Mouse (Mus musculus) cerebellum, adult 18-20 months (tissue): ENCODE results near the gene Pdia2.

Experiments
- DNase-seq, 2 experiments: peaks; one replicate each; pipeline ENCODE4 v3.0.0; 2021

Pdia2 gene

GRCm38 (mm10) chr17:26198892-26199291, at the start of gene Pdia2:
Gene Pdia2 (minus strand): TSS chr17:26199087.
- no peak for DNase-seq

DNA sequence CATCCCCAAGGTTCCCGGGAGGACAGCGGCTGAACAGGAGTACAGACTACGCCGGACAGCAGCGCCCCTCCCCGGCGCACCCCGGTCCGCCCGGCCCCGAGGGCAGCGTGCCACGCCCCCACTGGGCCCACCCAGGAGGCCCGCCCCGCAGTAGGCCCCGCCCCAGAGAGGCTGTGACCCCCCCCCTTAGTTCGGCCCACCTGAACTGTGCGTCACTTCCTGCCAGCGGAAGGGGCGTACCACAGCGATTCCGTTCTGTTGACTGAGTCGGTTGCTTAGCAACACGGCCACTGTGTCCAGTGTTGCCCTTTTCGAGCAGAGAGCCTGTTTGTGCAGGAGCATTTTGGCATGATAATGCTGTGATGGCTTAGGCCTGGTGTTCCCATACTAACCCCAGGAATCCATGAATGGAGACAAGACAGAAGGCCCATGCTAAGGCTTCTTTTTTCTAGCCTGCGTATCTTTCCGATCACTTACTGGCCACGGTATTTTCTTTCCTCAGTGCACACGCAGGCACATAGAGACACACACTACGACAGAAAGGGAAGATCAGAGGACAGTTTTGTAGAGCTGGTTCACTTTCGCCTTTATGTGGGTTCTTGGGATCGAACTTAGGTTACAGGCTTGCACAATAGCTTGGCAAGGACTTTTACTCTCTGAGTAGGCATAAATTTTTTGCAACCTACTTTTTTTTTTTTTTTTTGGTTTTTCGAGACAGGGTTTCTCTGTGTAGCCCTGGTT, 45.4 kb upstream of the Pdia2 start, which contains the start of gene Fam234a:
Gene Fam234a, minus strand, starts transcription at position 142 of the 741 bp plus-strand sequence.
- DNase-seq = peak; percentile 94 to 96

DNA sequence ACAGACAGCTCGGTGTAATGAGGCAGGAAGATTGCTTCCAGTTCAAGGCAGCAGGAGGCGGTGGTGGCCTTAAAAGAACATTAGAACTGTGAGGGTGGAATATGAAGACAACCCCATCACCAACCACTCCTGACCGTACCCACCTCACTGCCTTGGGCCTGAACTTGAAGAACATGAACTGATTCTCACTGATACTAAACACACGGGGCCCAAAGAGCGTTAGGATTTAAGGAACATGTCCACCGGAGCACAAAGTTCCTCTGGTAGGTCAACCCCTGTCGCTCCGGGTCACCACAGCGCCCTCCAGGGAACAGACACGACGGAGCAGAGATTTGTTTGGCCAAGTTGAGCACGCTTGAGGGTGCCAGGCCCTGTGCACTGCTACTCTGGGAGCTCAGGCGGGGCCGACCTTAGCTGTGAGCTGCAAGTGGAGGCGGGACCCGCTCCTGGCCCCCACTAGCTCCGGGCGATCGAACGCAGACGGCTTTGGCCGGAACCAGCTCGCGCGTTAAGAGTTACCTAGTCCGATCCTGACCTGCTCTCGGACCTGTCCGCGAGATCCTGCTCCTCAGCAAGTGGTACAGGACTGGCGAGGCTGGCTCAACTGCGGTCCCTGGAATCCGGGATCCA, 44.7 kb upstream of the Pdia2 start:
- peak in 1 of 2 experiments; percentile 59 for DNase-seq

GRCm38 (mm10) chr17:26240990-26241389, 42.1 kb upstream of the Pdia2 start:
- DNase-seq = no peak

- DNase-seq = no peak
These were observed 41.4 kb upstream of the Pdia2 start for GRCm38 (mm10) chr17:26240120-26240790.

DNA sequence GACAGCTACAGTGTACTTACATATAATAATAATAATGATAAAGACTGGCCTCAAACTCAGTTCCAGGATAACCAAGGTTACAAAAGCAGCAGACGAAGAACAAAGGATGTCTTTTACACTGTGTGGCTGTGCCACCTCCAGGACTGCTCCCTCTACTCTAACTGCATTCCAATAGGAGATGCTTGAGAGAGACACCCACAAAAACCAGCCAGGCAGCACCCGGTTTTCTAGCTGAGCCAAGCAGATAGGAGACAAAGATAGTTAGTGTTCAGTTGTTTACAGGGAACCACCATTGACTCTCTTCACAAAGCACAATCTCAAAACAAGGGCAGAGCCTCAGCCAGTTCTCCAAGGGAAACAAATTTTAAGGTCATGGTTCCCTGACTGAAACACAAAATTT, 40.7 kb upstream of the Pdia2 start:
- DNase-seq = no peak

DNA sequence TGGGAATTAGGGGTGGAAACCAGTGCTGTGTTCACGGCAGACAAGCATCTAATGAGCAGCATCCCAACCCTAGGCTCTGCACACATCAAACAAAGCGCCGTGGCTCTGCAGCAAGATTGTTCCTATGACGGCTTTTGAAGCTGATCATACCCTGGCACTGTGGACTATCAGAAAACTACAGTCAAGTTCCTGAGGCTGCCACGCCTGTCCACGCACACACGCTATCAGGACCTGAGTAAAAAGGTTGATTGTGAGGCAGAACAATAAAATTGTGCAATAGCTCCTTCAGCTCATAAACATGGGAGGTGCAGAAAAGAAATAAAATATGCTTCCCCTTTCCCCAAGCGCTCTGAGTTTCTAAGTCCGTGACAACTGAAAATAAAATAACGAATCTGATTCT, 38.8 kb upstream of the Pdia2 start:
- no peak for DNase-seq

DNA sequence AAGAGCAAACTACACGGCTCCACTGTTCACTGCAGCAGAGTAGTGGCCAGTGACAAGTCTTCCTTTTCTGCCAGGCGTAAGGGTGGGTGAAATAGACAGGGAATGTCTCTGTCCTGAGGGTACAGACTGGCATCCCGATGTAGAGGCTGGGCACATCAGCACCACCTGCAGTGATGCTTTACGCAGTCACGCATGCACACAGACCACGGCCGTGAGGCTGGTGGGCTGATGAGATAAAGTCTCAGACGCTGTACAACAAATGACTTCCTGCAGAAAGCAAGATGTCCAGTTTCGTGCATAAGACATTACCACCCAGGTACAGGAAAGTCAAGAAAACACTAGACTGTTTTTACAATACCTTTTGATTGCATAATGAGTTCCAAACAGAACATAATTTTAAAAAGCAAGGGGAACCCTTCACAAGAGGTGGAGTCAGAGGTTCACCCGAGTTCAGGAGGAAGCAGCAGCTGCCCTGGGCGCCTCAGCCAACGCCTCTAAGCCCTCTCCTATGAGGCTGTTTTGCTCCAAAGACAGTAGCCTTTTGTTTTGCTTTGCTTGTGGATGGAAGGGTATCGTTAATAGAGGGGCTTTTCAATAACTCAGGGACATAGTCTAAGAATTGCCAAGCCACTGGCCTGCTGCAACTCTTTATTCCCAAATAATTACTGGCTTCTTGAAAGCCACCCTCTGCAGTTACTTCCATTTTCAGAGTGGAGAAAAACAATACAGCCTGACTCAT, 36.4 kb upstream of the Pdia2 start:
- no peak for DNase-seq

DNA sequence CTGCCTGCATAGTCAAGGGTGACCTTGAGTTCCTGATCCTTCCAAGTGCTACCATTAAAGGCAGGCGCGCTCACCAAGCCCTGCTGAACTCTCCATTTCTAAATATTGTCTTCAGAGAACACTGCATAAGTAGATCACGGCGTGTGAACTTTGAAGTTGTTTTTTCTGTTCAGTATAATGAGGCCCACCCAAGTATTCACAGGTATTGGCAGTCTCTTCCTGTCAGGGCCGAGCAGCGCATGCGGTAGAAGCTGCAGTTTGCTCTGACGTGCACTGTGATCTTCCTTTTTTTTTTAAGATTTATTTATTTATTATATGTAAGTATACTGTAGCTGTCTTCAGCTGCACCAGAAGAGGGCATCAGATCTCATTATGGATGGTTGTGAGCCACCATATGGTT, 35.5 kb upstream of the Pdia2 start:
- DNase-seq = no peak

DNA sequence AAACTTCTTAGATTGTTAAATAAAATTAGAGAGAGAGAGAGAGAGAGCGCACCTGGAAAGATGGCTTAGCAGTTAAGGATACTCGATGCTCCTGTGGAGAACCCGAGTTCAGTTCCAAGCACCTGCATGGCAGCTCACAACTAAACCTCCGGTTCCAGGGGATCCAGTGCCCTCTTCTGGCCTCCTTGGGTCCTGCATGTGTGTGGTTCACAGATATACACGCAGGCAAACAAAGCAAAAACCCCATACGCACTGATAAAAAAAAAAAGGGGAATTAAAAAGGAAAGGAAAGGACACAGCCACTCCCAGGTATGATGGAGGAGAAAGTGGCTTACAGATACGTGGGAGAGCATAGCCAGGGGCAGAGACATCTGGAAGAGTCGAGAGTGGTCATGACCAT, 34.0 kb upstream of the Pdia2 start:
- DNase-seq = no peak

DNA sequence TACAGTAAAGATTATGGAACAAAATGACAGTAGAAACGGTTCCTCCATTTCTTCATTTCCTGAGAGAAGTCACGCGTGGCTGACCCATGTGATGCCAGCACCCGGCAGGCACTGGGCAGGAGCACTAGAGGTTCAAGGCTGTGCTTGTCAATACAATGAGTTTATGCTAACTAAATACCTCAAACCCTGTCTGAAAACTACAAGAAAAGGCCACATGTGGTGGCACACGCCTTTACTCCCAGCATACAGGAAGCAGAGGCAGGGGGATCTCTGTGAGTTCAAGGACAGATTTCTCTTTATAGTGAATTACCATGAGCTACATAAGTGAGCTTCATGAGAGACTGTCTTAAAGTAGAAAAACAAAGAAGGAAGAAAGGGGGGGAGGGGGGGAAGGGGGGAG, 32.3 kb upstream of the Pdia2 start:
- no peak for DNase-seq

DNA sequence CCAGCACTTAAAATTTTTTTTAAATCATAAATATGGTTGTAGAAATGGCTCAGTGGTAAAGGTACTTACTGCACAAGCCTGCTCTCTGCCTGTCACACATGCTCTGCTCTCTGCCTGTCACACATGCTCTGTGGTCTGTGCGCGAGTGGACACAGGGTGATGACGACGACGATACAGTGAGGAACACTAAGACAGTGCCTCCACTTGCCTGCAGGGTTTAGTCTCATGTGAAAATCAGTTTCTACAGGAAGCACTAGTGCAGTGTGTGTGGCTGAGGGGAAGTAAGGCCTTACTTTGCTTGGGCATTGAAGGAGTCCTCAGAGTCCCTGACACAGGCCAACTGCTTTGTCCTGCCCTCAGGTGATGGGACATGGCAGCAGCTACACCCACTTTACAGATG, 30.9 kb upstream of the Pdia2 start:
- DNase-seq = no peak

DNA sequence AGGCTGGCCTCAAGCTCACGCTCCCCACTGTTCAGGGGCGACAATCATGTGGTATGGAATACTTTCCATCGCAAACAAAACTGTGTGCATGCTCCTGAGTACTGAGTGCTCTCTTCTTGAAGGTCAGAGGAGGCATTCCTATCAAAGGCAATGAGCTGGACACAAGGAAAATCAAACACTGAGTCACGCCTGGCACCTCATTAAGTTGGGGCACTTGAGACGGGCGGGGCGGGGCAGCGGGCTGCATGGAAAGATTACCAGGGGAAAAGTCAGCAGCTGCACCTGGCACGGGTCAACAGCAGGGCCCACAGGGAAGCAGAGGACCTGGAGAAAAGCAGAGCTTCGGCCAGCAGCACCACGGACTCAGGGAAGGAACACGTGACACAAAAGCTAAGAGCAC, 26.3 kb upstream of the Pdia2 start:
- no peak for DNase-seq

- no peak for DNase-seq
These were observed 22.6 kb upstream of the Pdia2 start for GRCm38 (mm10) chr17:26221508-26221907.

DNA sequence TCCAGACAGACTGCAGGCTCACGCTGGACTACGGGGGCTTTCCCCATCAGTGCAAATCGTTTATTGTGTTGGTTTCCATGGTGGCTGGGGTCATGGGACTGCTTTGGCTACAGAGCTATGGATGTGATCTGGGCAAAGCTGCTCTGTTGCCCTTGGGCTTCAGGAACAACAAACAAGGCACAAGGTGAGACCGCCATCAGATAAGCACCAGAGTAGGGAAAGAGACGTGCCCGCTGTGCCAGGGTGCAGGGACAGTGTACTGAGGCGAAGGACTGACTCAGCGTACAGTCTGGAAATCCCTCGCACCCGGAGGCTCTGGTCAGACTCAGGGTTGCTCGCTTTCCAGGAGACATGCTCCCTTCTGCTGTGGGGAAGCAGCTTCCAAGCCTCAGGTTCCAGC, 13.8 kb upstream of the Pdia2 start:
- no peak for DNase-seq

- no peak for DNase-seq
These were observed 13.4 kb upstream of the Pdia2 start for GRCm38 (mm10) chr17:26212241-26212640.

DNA sequence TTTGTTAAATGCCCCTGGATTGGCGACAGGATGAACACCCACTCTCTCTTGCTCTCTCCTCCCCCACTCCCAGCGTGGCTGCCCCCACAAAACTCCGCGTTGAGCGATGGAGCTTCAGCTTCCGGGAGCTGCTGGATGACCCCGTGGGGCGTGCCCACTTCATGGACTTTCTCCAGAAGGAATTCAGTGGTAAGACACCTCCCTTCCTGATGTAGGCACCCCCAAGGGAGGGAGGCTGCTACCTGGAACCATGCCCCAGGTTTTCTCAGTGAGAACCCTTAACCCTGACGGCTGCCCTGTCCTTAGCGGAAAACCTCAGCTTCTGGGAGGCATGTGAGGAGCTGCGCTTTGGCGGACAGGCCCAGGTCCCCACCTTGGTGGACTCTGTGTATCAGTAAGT, 8.8 kb upstream of the Pdia2 start, which contains the start of gene Arhgdig:
Gene Arhgdig, minus strand, starts transcription at position 101 of the 400 bp plus-strand sequence.
- DNase-seq = no peak

GRCm38 (mm10) chr17:26206392-26206791, 7.5 kb upstream of the Pdia2 start:
- no peak for DNase-seq

GRCm38 (mm10) chr17:26204766-26205165, 5.9 kb upstream of the Pdia2 start:
- no peak for DNase-seq

DNA sequence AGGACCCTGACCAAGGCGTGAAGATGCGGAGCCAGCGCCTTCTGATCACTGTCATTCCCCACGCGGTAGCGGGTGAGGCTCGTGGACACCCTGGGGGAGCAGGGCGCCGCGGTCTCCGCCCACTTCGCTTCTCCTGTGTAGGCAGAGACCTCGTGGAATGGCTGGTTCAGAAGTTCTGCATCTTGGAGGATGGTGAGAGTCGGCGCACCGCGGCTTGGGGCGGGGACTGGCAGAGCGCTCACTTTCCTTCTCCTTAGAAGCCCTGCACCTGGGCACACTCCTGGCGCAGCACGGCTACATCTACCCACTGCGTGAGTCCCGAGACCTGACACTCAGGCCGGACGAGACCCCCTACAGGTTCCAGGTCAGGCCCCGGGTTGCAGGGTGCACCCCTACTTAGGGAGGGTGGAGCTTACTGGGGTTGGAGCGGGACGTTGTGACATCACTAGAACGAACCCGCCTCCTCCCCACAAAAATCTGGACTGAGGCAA, 4.5 kb upstream of the Pdia2 start:
- peak; percentile 33 to 49 for DNase-seq

DNA sequence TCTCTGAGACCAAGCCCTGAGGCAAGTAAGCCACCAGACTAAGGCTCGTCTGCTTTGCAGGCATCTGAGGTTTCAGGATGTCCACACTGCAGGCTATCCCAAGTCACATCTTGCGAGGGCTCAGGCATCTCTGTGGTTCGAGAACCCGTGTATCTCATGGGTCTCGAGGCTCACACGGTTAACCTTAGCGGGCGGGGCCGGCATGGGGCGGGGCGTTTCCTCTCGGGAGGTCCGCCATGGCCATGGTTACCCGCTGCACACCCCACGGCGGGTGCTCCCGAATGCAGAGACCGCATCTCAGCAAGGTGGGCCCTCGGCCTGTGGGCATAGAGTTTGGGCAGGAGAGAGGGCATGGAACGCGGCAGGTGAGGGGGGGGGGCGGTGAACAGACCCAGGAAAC, 3.9 kb upstream of the Pdia2 start, which contains the start of gene Rgs11:
Gene Rgs11, plus strand, starts transcription at position 215 of the 400 bp plus-strand sequence.
- DNase-seq = peak; percentile 36 to 42

DNA sequence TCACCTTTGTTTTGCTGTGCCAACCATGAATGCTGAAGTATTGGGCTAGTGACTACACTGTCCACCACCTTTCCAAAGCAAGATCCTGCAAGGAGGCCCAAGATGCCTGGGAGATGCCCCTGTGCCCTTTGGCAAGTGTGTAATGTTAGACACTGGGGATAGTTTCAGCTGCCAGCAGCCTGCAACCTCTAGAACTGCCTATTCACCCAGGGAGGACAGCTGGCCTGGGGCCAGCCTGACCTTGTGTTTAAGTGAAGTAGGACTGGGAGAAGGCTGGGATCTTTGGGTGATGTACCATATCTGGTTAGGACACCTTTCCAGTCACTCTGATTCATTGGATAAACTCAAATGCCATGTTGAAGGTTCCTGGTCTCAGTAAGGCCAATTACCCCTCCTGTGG, 3.1 kb upstream of the Pdia2 start:
- no peak for DNase-seq
